Mouse (Mus musculus) urinary bladder, postnatal 36 days (tissue): ENCODE measurements at regions not wholly inside any gene's neighbourhood (a gene's known extent, or its start where the extent isn't known, plus 50 kb on each side); places are given as distances from the start of the nearest gene placed in this dataset.

Source experiments
- DNase-seq, 2 experiments: peaks; one replicate each; pipeline ENCODE4 v3.0.0; 2022; ENCODE audit warnings: low spot score in 2 of 2, mixed read lengths in 1 of 2

GRCm38 (mm10) chr1:95762244-95762643 is 94.9 kb upstream of the St8sia4 start:
- peak; percentile 13 to 52 for DNase-seq

DNA sequence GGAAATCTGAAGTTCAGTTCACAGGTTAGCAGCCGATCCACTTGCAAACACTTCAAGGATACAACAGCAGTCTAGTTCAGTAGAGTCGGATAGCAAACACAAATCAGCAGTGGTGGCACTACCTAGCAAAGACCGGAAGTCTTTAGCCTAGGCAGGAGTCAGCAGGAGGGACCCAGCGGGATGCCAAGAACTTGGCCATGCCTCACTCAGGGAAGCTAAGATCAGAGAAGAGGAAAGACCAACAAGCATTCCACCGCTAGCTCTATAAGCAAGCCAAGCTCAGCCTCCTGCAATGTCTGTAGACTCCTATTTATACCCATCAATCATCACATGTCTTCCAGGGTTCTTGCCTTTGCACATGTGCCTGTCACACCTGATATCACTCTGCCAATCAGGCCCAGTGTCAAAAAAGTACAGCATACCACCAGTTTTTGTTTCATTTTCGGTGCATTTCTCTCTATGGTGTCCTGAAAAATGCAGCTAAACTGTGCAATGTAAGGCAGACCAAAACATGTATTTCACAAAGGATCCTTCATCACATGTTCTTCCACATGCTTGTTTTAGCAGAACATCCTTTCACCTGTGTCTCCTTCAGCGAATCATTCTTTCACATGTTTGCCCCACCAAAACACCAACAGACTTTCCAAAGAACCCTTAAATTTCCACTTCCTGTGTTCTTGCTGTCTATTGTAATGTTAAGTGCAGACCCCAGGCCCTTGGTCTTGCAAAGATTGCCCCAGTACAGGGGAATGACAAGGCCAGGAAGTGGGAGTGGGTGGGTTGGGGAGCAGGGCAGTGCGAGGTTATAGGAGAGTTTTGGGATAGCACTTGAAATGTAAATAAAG is 86.9 kb upstream of the St8sia4 start:
- DNase-seq, result no peak

- DNase-seq, result no peak
Measured at GRCm38 (mm10) chr1:95753517-95753916, 86.1 kb upstream of the St8sia4 start.

- DNase-seq, result no peak
Measured at GRCm38 (mm10) chr1:95748940-95749339, 81.6 kb upstream of the St8sia4 start.

DNA sequence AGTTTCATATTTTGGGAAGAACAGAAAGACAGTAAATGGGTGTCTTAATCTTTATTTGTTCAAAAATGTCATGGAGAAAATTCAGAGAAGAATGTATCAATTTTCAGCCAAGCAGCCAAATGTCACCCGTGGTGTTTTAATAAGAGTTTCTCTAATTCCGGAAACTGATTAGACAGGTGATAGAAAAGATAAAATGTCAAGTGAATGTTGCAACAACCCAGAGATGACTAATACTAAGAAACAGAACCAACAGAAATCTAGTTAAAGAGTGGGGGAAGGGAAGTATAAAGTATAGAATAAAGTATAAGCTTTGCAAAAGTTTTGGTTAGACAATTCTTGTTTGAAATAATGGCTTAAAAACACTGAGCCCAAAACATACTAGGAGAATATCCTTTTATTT is 79.9 kb upstream of the St8sia4 start:
- DNase-seq, result no peak

- DNase-seq, result no peak
Measured at GRCm38 (mm10) chr1:95744446-95744845, 77.1 kb upstream of the St8sia4 start.

GRCm38 (mm10) chr1:95743334-95743733 is 76.0 kb upstream of the St8sia4 start:
- no peak for DNase-seq

DNA sequence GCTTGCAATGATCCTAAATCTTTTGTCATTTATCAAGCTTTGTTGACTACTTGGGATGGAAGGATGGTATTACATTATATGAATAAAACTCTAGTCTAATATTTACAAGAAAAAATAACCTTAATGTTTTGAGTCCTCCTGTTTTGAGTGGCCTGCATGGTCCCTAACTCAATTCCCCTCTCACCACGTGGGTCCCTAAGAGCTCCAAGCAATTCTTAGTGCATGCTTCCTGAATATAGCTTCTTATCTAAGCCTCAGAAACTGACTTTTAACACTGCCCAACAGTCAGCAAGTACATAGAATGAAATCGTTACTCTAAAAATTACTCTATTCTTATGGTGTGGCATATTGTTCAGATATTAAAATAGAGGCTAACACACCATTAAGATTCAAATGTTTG is 52.1 kb upstream of the St8sia4 start:
- no peak for DNase-seq

DNA sequence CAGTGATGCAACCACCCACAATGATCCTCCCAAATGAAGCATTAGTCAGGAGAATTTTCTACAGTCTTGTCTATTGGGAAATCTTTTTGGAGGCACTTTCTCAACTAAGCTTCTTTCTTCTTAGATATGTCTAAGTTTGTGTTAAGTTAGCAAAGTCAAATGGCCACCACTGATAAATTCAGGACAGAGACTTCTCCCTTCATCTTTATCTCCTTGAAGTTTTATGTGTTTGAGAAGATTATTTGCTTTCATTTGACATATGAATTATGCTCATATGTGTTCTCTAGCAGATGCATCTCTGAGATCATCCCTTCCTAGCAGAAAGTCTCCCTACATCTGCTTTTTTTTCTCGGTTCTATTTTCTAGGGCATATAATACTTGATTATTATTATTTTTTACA is 51.4 kb upstream of the St8sia4 start:
- no peak for DNase-seq
